Mouse (Mus musculus) sigmoid colon, adult 10 weeks (tissue): ENCODE data around the gene Galr2. TPM values are rescaled to one million over a fixed set of nuclear protein-coding genes. Genes with fewer than 3 reads are reported as not detected.

Source experiments
- polyA plus RNA-seq: library from polyadenylated mRNA; stranded (reverse); fragments of 350-450 nt; fragmentation: Illumina TruSeq; extraction: RNeasy Lipid Tissue Mini Kit (QIAGEN cat#74804); gene quantifications from one replicate; pipeline ENCODE4 v1.2.3, GENCODE M21; 2014; ENCODE audit warnings: low read depth, low replicate concordance

Galr2 gene
- polyA plus RNA-seq, result not detected

GRCm38 (mm10) chr11:116280751-116281663 lies at the start of gene Galr2:
Gene Galr2, plus strand, starts transcription at chr11:116280939.

GRCm38 (mm10) chr11:116237742-116238395 lies 42.9 kb upstream of the Galr2 start, which contains the start of gene Evpl:
Gene Evpl, minus strand, starts transcription at chr11:116238077.

GRCm38 (mm10) chr11:116274045-116274666 lies 6.6 kb upstream of the Galr2 start, which contains the start of gene Srp68:
Gene Srp68, minus strand, starts transcription at chr11:116274217.

GRCm38 (mm10) chr11:116307019-116307725 lies 26.4 kb downstream of the Galr2 start, which contains the start of gene Exoc7:
Gene Exoc7, minus strand, starts transcription at chr11:116307233.

Other genes starting within 250 kb of the Galr2 start
- 0.22 TPM for gene Unc13d, start 203.0 kb upstream of the Galr2 start, polyA plus RNA-seq
- gene Wbp2, start 193.9 kb upstream of the Galr2 start, polyA plus RNA-seq, result 15.4 TPM
- 0.28 TPM for gene Trim47, start 153.7 kb upstream of the Galr2 start, polyA plus RNA-seq
- gene Trim65, start 149.8 kb upstream of the Galr2 start, polyA plus RNA-seq, result 6.8 TPM
- gene Mrpl38, start 142.1 kb upstream of the Galr2 start, polyA plus RNA-seq, result 2.1 TPM
- 6.6 TPM for gene Fbf1, start 112.8 kb upstream of the Galr2 start, polyA plus RNA-seq
- 2.0 TPM for gene Ten1, start 82.1 kb upstream of the Galr2 start, polyA plus RNA-seq
- gene Acox1, start 81.9 kb upstream of the Galr2 start, polyA plus RNA-seq, result 174 TPM
- not detected for gene Evpl, start 42.9 kb upstream of the Galr2 start, polyA plus RNA-seq
- 6.2 TPM for gene Srp68, start 6.7 kb upstream of the Galr2 start, polyA plus RNA-seq
- gene Exoc7, start 26.3 kb downstream of the Galr2 start, polyA plus RNA-seq, result 8.8 TPM
- not detected for gene Foxj1, start 54.5 kb downstream of the Galr2 start, polyA plus RNA-seq
- gene Rnf157, start 132.1 kb downstream of the Galr2 start, polyA plus RNA-seq, result 0.76 TPM
- gene Ubald2, start 153.2 kb downstream of the Galr2 start, polyA plus RNA-seq, result 18.4 TPM
- gene Qrich2, start 185.3 kb downstream of the Galr2 start, polyA plus RNA-seq, result not detected
- gene Prpsap1, start 213.3 kb downstream of the Galr2 start, polyA plus RNA-seq, result 45.0 TPM
- not detected for gene Sphk1, start 250.0 kb downstream of the Galr2 start, polyA plus RNA-seq